Mouse (Mus musculus): ENCODE results near the gene Fbxo34.

GRCm38 (mm10) chr14:47525374-47525773 lies 75.2 kb downstream of the Fbxo34 start:
- TF ChIP-seq CTCF (conservative IDR thresholded peaks at IDR 0.05 in 1 of 2, IDR thresholded peaks at IDR 0.05 in 1 of 2; ENCODE audit: low read depth in 2 of 2, low read length in 2 of 2), result no peak
- TF ChIP-seq SIN3A (IDR thresholded peaks at IDR 0.05; ENCODE audit: low read length), result no peak
- TF ChIP-seq POLR2A (IDR thresholded peaks at IDR 0.05; ENCODE audit: low read depth, low read length), result no peak
- no peak for TF ChIP-seq USF1 (IDR thresholded peaks at IDR 0.05; ENCODE audit: low read depth, low read length)
- TF ChIP-seq CHD2 (IDR thresholded peaks at IDR 0.05; ENCODE audit: low read length), result no peak
- no peak for TF ChIP-seq MAFK (IDR thresholded peaks at IDR 0.05; ENCODE audit: insufficient replicate concordance, low read length)
- TF ChIP-seq KAT2A (IDR thresholded peaks at IDR 0.05; ENCODE audit: insufficient replicate concordance, low read length), result no peak
- TF ChIP-seq TCF12 (IDR thresholded peaks at IDR 0.05; ENCODE audit: low read depth, low read length), result no peak

Measured in CH12.LX (cell line).